In genomic region chr4:40875842-40876241, GRCm38 (mm10) we compare ENCODE assay signal across 10 mouse cellular contexts. TPM values are rescaled to one million over a fixed set of nuclear protein-coding genes. Genes with fewer than 3 reads are reported as not detected.
DNase-seq lines count a peak whose midpoint lies in the region; ATAC-seq and TF ChIP-seq lines count a peak whose summit lies in the region.
"Had no signal": no experiment of that assay in that cellular context is flagged by ENCODE, and none has a peak within 500 bp of the region (broad histone marks: within the 10 kb centered on the region; RNA-seq: fewer than 3 reads in every experiment).

No protein-coding gene starts in this region.

- 90% methylated on average over 20 of the region's 20 CpGs for WGBS in heart, embryonic 13.5 days
- 77% methylated on average over 20 of the region's 20 CpGs for WGBS in embryonic facial prominence, embryonic 14.5 days

- no peaks in the 10 kb centered on the region for H3K27me3 ChIP-seq in heart, embryonic 13.5 days (replicated peaks)
- H3K27me3 ChIP-seq in embryonic facial prominence, embryonic 14.5 days (replicated peaks; ENCODE audit: control insufficient read depth, insufficient read depth, low read length): no peaks in the 10 kb centered on the region
- H3K27me3 ChIP-seq: Patski had no signal

- H3K4me1 ChIP-seq in heart, embryonic 13.5 days: peaks cover 54% of the 10 kb centered on the region
- H3K4me1 ChIP-seq in embryonic facial prominence, embryonic 14.5 days (ENCODE audit: control insufficient read depth, insufficient read depth, low read length): peaks cover 50% of the 10 kb centered on the region

- no peak overlapping the region for H3K4me2 ChIP-seq in heart, embryonic 13.5 days
- no peak overlapping the region for H3K4me2 ChIP-seq in embryonic facial prominence, embryonic 14.5 days (ENCODE audit: low read depth, low read length)

- H3K27ac ChIP-seq in heart, embryonic 13.5 days (replicated peaks): 0 out of 2 replicates have a peak overlapping the region, but pooled peaks have one; percentile 5
- H3K27ac ChIP-seq in embryonic facial prominence, embryonic 14.5 days (replicated peaks; ENCODE audit: low read depth, low read length): peak overlapping the region; percentile 74; the same call in 1 of the 2 replicates
- H3K27ac ChIP-seq in left cerebral cortex, adult 2 months: no peak overlapping the region

- intact Hi-C loops in heart, postnatal 36 days (cut with DNase I): no loop called here
- intact Hi-C loops in left cerebral cortex, adult 2 months (cut with DNase I): no loop called here

- no peaks in the 10 kb centered on the region for H3K9me3 ChIP-seq in heart, embryonic 13.5 days
- no peaks in the 10 kb centered on the region for H3K9me3 ChIP-seq in embryonic facial prominence, embryonic 14.5 days (ENCODE audit: control insufficient read depth, low read length)

- DNase-seq in heart, postnatal 36 days: no peak
- peak; percentile 72 for DNase-seq in embryonic facial prominence, embryonic 14.5 days (ENCODE audit: low spot score)
- DNase-seq in left cerebral cortex, adult 2 months (ENCODE audit: extremely low spot score in 1 of 2, low spot score in 2 of 2): peak; percentile 65 to 81
- peak; percentile 28 for DNase-seq in spleen, adult 12 weeks (ENCODE audit: low spot score)
- DNase-seq in adrenal gland, postnatal 36 days: no peak
- no peak for DNase-seq in embryo, embryonic 10.5 days (ENCODE audit: low spot score)
- DNase-seq in urinary bladder, postnatal 14 days (ENCODE audit: low spot score): no peak

- no peak overlapping the region for H3K9ac ChIP-seq in heart, embryonic 13.5 days
- H3K9ac ChIP-seq in embryonic facial prominence, embryonic 14.5 days (ENCODE audit: low read depth, low read length): no peak overlapping the region

- ATAC-seq in heart, embryonic 13.5 days (ENCODE audit: extremely low read depth, insufficient number of reproducible peaks, low FRiP score, low TSS enrichment): no peak
- peak; percentile 23 for ATAC-seq in embryonic facial prominence, embryonic 14.5 days (ENCODE audit: low read depth)
- ATAC-seq: Patski had no signal

- TF ChIP-seq CTCF in left cerebral cortex, adult 2 months (IDR thresholded peaks at IDR 0.05): no peak

- no peak overlapping the region for H3K4me3 ChIP-seq in heart, embryonic 13.5 days
- H3K4me3 ChIP-seq in embryonic facial prominence, embryonic 14.5 days (ENCODE audit: low read depth, low read length): no peak overlapping the region
- no peak overlapping the region for H3K4me3 ChIP-seq in left cerebral cortex, adult 2 months

- no peaks in the 10 kb centered on the region for H3K36me3 ChIP-seq in heart, embryonic 13.5 days
- H3K36me3 ChIP-seq in embryonic facial prominence, embryonic 14.5 days (ENCODE audit: control insufficient read depth, insufficient read depth, low read length): no peaks in the 10 kb centered on the region

RNA-seq across cellular contexts. Expression of gene B4galt1, which starts 22.0 kb away (rescaled TPM):
- 46.2 and 48.1 TPM in 2 replicates for polyA plus RNA-seq in heart, embryonic 13.5 days (2015; fragmentation: Nextera tagmentation; extraction: Ambion mirVana)
- total RNA-seq in heart, postnatal 36 days (2021): 10 to 100 TPM; 62.1 to 69.1 TPM
- 66.8 and 68.3 TPM in 2 replicates for polyA plus RNA-seq in embryonic facial prominence, embryonic 14.5 days (2014; fragmentation: Nextera tagmentation; extraction: Ambion mirVana)
- 1 to 10 TPM; 5.0 to 8.2 TPM for total RNA-seq in left cerebral cortex, adult 2 months (2021)
- 10 to 100 TPM; 75.7 to 89.5 TPM for total RNA-seq in adrenal gland, postnatal 36 days (2021)

RNA-seq across cellular contexts. Expression of gene Spink4, which starts 44.0 kb away (rescaled TPM):
- 9.3 and 11.4 TPM in 2 replicates for polyA plus RNA-seq in heart, embryonic 13.5 days (2015; fragmentation: Nextera tagmentation; extraction: Ambion mirVana)
- total RNA-seq in heart, postnatal 36 days (2021): not detected
- 0.84 TPM in 1 of 2 replicates, not detected in the other for polyA plus RNA-seq in embryonic facial prominence, embryonic 14.5 days (2014; fragmentation: Nextera tagmentation; extraction: Ambion mirVana)
- total RNA-seq in left cerebral cortex, adult 2 months (2021): not detected
- total RNA-seq in adrenal gland, postnatal 36 days (2021): 10 to 100 TPM in 1 of 2 experiments, not detected in 1; 12.8 TPM
- polyA plus RNA-seq: neural tube, embryonic 14.5 days; Patski had no signal

Comparison
In these comparisons a context has a peak if more than half of its experiments do, and no peak if none do; other contexts are left out.
1. DNase-seq: peak in embryonic facial prominence, embryonic 14.5 days (single experiment), left cerebral cortex, adult 2 months (2 of 2) and spleen, adult 12 weeks (single experiment); none in heart, postnatal 36 days (0 of 2), adrenal gland, postnatal 36 days (0 of 2), embryo, embryonic 10.5 days (single experiment) and urinary bladder, postnatal 14 days (single experiment).
2. RNA of gene B4galt1, which starts 22.0 kb away (total RNA-seq): 75.7 to 89.5 TPM in adrenal gland, postnatal 36 days and 62.1 to 69.1 TPM in heart, postnatal 36 days; 5.0 to 8.2 TPM in left cerebral cortex, adult 2 months; every median in the first group is over 4 times any median in the second.